In genomic region chr3:98339097-98339705, GRCm38 (mm10) we compare ENCODE assay signal across 8 mouse cellular contexts. TPM values are rescaled to one million over a fixed set of nuclear protein-coding genes. Genes with fewer than 3 reads are reported as not detected.
A peak's percentile ranks its signal among the peaks of the same experiment; 100 is the strongest.
DNase-seq lines count a peak whose midpoint lies in the region; ATAC-seq lines count a peak whose summit lies in the region.

No protein-coding gene starts in this region.

- peak overlapping the region; percentile 82 for H3K27ac ChIP-seq in embryonic facial prominence, embryonic 14.5 days (replicated peaks; ENCODE audit: low read depth, low read length)
- peak overlapping the region; percentile 52 for H3K27ac ChIP-seq in heart, embryonic 15.5 days
- peak overlapping the region; percentile 57 for H3K27ac ChIP-seq in neural tube, embryonic 13.5 days (replicated peaks)

- H3K9me3 ChIP-seq in embryonic facial prominence, embryonic 14.5 days (ENCODE audit: control insufficient read depth, low read length), result no peaks in the 10 kb centered on the region
- no peaks in the 10 kb centered on the region for H3K9me3 ChIP-seq in heart, embryonic 15.5 days (replicated peaks)
- no peaks in the 10 kb centered on the region for H3K9me3 ChIP-seq in neural tube, embryonic 13.5 days

- peak overlapping the region; percentile 52 for H3K4me3 ChIP-seq in embryonic facial prominence, embryonic 14.5 days (ENCODE audit: low read depth, low read length)
- H3K4me3 ChIP-seq in heart, embryonic 15.5 days, result peak overlapping the region; percentile 64
- peak overlapping the region; percentile 56 for H3K4me3 ChIP-seq in neural tube, embryonic 13.5 days

- peak overlapping the region; percentile 78 for H3K4me2 ChIP-seq in embryonic facial prominence, embryonic 14.5 days (ENCODE audit: low read depth, low read length)
- peak overlapping the region; percentile 96 for H3K4me2 ChIP-seq in heart, embryonic 15.5 days
- peak overlapping the region; percentile 90 for H3K4me2 ChIP-seq in neural tube, embryonic 13.5 days

- peaks cover 30% of the 10 kb centered on the region for H3K4me1 ChIP-seq in embryonic facial prominence, embryonic 14.5 days (ENCODE audit: control insufficient read depth, insufficient read depth, low read length)
- peaks cover 23% of the 10 kb centered on the region for H3K4me1 ChIP-seq in heart, embryonic 15.5 days (replicated peaks)
- H3K4me1 ChIP-seq in neural tube, embryonic 13.5 days (replicated peaks), result peaks cover 49% of the 10 kb centered on the region

- under 1% methylated on average over 37 of the region's 46 CpGs for WGBS in embryonic facial prominence, embryonic 14.5 days
- WGBS in heart, embryonic 15.5 days, result under 1% methylated on average over 46 of the region's 46 CpGs
- WGBS in neural tube, embryonic 13.5 days, result under 1% methylated on average over 46 of the region's 46 CpGs

- peaks cover 10% of the 10 kb centered on the region; the same call in 1 of the 2 replicates for H3K36me3 ChIP-seq in embryonic facial prominence, embryonic 14.5 days (ENCODE audit: control insufficient read depth, insufficient read depth, low read length)
- H3K36me3 ChIP-seq in heart, embryonic 15.5 days, result peaks cover under 1% of the 10 kb centered on the region; the same call in 1 of the 2 replicates
- no peaks in the 10 kb centered on the region for H3K36me3 ChIP-seq in neural tube, embryonic 13.5 days

- no peaks in the 10 kb centered on the region for H3K27me3 ChIP-seq in embryonic facial prominence, embryonic 14.5 days (replicated peaks; ENCODE audit: control insufficient read depth, insufficient read depth, low read length)
- 0 out of 2 replicates have a peak, but pooled peaks cover 4% of the 10 kb centered on the region for H3K27me3 ChIP-seq in heart, embryonic 15.5 days
- H3K27me3 ChIP-seq in neural tube, embryonic 13.5 days, result peaks cover 5% of the 10 kb centered on the region; the same call in 1 of the 2 replicates

- DNase-seq in adrenal gland, postnatal 10 days, result peak; percentile 74
- peak; percentile 62 for DNase-seq in embryonic facial prominence, embryonic 14.5 days (ENCODE audit: low spot score)
- DNase-seq in kidney, postnatal 14 days, result peak; percentile 61
- DNase-seq in lung, adult 18-20 months, result peak; percentile 26 to 46
- peak; percentile 65 for DNase-seq in thymus, postnatal 25 days

- peak overlapping the region; percentile 71 for H3K9ac ChIP-seq in embryonic facial prominence, embryonic 14.5 days (ENCODE audit: low read depth, low read length)
- peak overlapping the region; percentile 61 for H3K9ac ChIP-seq in heart, embryonic 15.5 days
- peak overlapping the region; percentile 74 for H3K9ac ChIP-seq in neural tube, embryonic 13.5 days

- ATAC-seq in CD4-positive, CD25-positive, alpha-beta regulatory T cell, adult 4 months, result peak; percentile 44
- peak; percentile 42 for ATAC-seq in embryonic facial prominence, embryonic 14.5 days (ENCODE audit: low read depth)
- ATAC-seq in heart, embryonic 15.5 days (replicated peaks; ENCODE audit: insufficient number of reproducible peaks, insufficient read depth, low FRiP score, low read depth), result peak; percentile 51
- peak; percentile 68 for ATAC-seq in neural tube, embryonic 13.5 days (ENCODE audit: low read depth)

RNA-seq across cellular contexts. Expression of gene Phgdh, which starts 0.6 kb away (rescaled TPM):
- 100 to 1,000 TPM in 1 of 2 experiments, 10 to 100 TPM in 1; 98.0 to 189 TPM for polyA plus RNA-seq in CD4-positive, CD25-positive, alpha-beta regulatory T cell, adult 4 months (2017; shearing (Covaris generic))
- 10 to 100 TPM; 32.4 to 33.0 TPM for total RNA-seq in adrenal gland, postnatal 10 days (2021)
- 190 and 218 TPM in 2 replicates for polyA plus RNA-seq in embryonic facial prominence, embryonic 14.5 days (2014; fragmentation: Nextera tagmentation; extraction: Ambion mirVana)
- polyA plus RNA-seq in heart, embryonic 15.5 days (2015; fragmentation: Nextera tagmentation; extraction: Ambion mirVana), result 59.7 and 123 TPM in 2 replicates
- polyA plus RNA-seq in neural tube, embryonic 13.5 days (2015; fragmentation: Nextera tagmentation; extraction: Ambion mirVana), result 166 and 171 TPM in 2 replicates

RNA-seq across cellular contexts. Expression of gene Zfp697, which starts 43.1 kb away (rescaled TPM):
- not detected for polyA plus RNA-seq in CD4-positive, CD25-positive, alpha-beta regulatory T cell, adult 4 months (2017; shearing (Covaris generic))
- 1 to 10 TPM; 3.0 to 3.8 TPM for total RNA-seq in adrenal gland, postnatal 10 days (2021)
- polyA plus RNA-seq in embryonic facial prominence, embryonic 14.5 days (2014; fragmentation: Nextera tagmentation; extraction: Ambion mirVana), result 4.8 and 6.2 TPM in 2 replicates
- polyA plus RNA-seq in heart, embryonic 15.5 days (2015; fragmentation: Nextera tagmentation; extraction: Ambion mirVana), result 7.7 and 9.9 TPM in 2 replicates
- polyA plus RNA-seq in neural tube, embryonic 13.5 days (2015; fragmentation: Nextera tagmentation; extraction: Ambion mirVana), result 12.9 and 14.9 TPM in 2 replicates

RNA-seq across cellular contexts. Expression of gene Hmgcs2, which starts 59.0 kb away (rescaled TPM):
- not detected for polyA plus RNA-seq in CD4-positive, CD25-positive, alpha-beta regulatory T cell, adult 4 months (2017; shearing (Covaris generic))
- 100 to 1,000 TPM; 157 to 462 TPM for total RNA-seq in adrenal gland, postnatal 10 days (2021)
- polyA plus RNA-seq in embryonic facial prominence, embryonic 14.5 days (2014; fragmentation: Nextera tagmentation; extraction: Ambion mirVana), result 7.2 and 8.2 TPM in 2 replicates
- 8.7 and 12.6 TPM in 2 replicates for polyA plus RNA-seq in heart, embryonic 15.5 days (2015; fragmentation: Nextera tagmentation; extraction: Ambion mirVana)
- polyA plus RNA-seq in neural tube, embryonic 13.5 days (2015; fragmentation: Nextera tagmentation; extraction: Ambion mirVana), result 9.9 and 16.3 TPM in 2 replicates

Comparison
In these comparisons a context has a peak if more than half of its experiments do, and no peak if none do; other contexts are left out.
1. Peak in every context shown above with its lines: DNase-seq, ATAC-seq, H3K4me3 ChIP-seq and H3K27ac ChIP-seq.